Mouse (Mus musculus) stomach, postnatal 0 days (tissue): ENCODE measurements around the gene Stn1. TPM values are rescaled to one million over a fixed set of nuclear protein-coding genes. Genes with fewer than 3 reads are reported as not detected.

Source experiments
- ATAC-seq: fragments of 200-750 bp; cut with Nextera tagmentation; 2 replicates; pipeline ENCODE4 v1.8.0; 2017; ENCODE audit not compliant: low FRiP score, low TSS enrichment
- DNase-seq: peaks from one replicate; pipeline ENCODE4 v3.0.0-alpha.2; 2016; ENCODE audit warnings: low spot score
- H3K27ac ChIP-seq: fragments of 300-500 bp; sonication (generic); replicated peaks from 2 replicates; pipeline ENCODE4 v1.5.1; 2014; ENCODE audit warnings: mild to moderate bottlenecking, control low read depth
- H3K27me3 ChIP-seq: fragments of 300-500 bp; sonication (generic); 2 replicates; pipeline ENCODE4 v1.6.1; 2014; ENCODE audit warnings: low read length; ENCODE audit not compliant: control insufficient read depth, insufficient read depth
- H3K36me3 ChIP-seq: fragments of 300-500 bp; sonication (generic); 2 replicates; pipeline ENCODE4 v1.6.1; 2014; ENCODE audit warnings: low read length, mixed read lengths; ENCODE audit not compliant: control insufficient read depth, insufficient read depth
- H3K4me1 ChIP-seq: fragments of 300-500 bp; sonication (generic); replicated peaks from 2 replicates; pipeline ENCODE4 v1.6.1; 2014; ENCODE audit warnings: antibody characterized with exemption; ENCODE audit not compliant: control insufficient read depth, insufficient read depth
- H3K4me2 ChIP-seq: fragments of 300-500 bp; sonication (generic); replicated peaks from 2 replicates; pipeline ENCODE4 v1.6.1; 2014; ENCODE audit warnings: low read depth, mild to moderate bottlenecking, control low read depth, moderate library complexity
- H3K4me3 ChIP-seq: fragments of 300-500 bp; sonication (generic); 2 replicates; pipeline ENCODE4 v1.5.1; 2014; ENCODE audit warnings: low read depth, low read length, control low read depth
- H3K9ac ChIP-seq: fragments of 300-500 bp; sonication (generic); 2 replicates; pipeline ENCODE4 v1.6.1; 2014; ENCODE audit warnings: mild to moderate bottlenecking, low read length, control low read depth, mixed read lengths
- H3K9me3 ChIP-seq: fragments of 300-500 bp; sonication (generic); 2 replicates; pipeline ENCODE4 v1.6.1; 2016; ENCODE audit warnings: low read length; ENCODE audit not compliant: control insufficient read depth
- CTCF ChIP-seq: IDR thresholded peaks from 2 replicates; pipeline ENCODE4 v1.5.1; 2016; ENCODE audit warnings: antibody characterized with exemption, low read depth, mild to moderate bottlenecking, moderate library complexity
- EP300 ChIP-seq: optimal IDR thresholded peaks from 2 replicates; pipeline ENCODE3; 2016; ENCODE audit warnings: antibody characterized with exemption
- WGBS: fragments of 180-500 bp; shearing (Covaris S2); extraction: QIAGEN DNeasy Blood & Tissue Kit; methylation state at CpG from one replicate; pipeline ENCODE4 v1.1.7; 2014; 5-methylcytosine and 5-hydroxymethylcytosine counted together
- polyA plus RNA-seq: library from polyadenylated mRNA; unstranded; fragments of >200 nt; fragmentation: Nextera tagmentation; extraction: Ambion mirVana; gene quantifications from 2 replicates; pipeline ENCODE4 v1.2.1, GENCODE M21; 2015

Stn1 gene
- polyA plus RNA-seq, 1 experiment from 2014 or later: 25.9 TPM

DNA sequence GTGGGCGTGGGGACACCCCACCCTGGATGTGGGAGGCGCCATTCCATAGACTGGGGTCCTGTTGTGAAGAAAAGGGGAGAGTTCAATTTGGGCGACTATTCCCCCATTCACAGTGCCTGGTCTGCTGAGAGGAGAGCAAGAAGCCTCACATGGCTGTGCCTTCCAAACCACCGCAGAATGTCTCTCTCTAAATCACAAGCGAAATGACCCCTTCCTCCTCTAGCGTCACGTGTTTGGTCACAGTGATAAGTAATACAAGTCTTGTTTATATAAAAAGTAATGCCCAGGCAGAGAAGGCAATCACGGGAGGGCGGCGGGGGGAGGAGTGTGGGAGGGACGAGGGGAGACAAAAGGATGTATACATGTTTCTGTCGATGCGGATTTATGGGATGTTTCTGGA lies 26.4 kb upstream of the Stn1 start:
- H3K9me3 ChIP-seq: no peaks in the 10 kb centered on the region
- H3K4me3 ChIP-seq: no peak overlapping the region
- no peak overlapping the region for H3K9ac ChIP-seq
- no peaks in the 10 kb centered on the region for H3K27me3 ChIP-seq
- TF ChIP-seq EP300 (no peak), CTCF (no peak)
- H3K4me2 ChIP-seq: no peak overlapping the region
- no peak overlapping the region for H3K27ac ChIP-seq
- DNase-seq: no peak
- ATAC-seq: no peak
- 24% methylated on average over 13 of the region's 13 CpGs for WGBS
- no peaks in the 10 kb centered on the region for H3K36me3 ChIP-seq
- no peaks in the 10 kb centered on the region for H3K4me1 ChIP-seq

DNA sequence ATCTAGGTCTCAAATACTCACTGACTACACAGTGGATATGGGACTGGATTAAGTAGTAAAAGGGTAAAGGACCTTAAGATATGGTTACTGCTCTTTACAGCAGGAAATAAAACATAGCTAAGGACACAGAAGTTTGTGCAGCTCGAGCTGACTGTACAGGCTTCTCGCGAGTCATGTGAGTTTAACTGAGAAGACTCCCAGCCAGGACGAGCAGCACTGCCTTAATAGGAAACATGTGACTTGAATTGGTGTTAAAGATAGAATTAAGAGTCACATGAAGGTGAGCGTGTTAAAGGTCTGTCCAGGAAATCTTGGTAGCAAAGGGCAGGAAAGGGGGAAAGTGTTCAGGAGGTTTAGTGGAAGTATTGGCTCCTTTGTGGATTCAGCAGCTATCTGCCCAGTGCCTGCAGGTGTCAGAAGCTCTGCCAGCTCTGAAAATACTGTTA lies 24.7 kb upstream of the Stn1 start:
- Histone ChIP-seq H3K4me1 (no peaks in the 10 kb centered on the region), H3K27ac (peak overlapping the region; percentile 35), H3K9me3 (no peaks in the 10 kb centered on the region), H3K4me2 (no peak overlapping the region), H3K27me3 (no peaks in the 10 kb centered on the region), H3K9ac (no peak overlapping the region), H3K36me3 (no peaks in the 10 kb centered on the region), H3K4me3 (no peak overlapping the region)
- ATAC-seq (peak; percentile 87), DNase-seq (peak; percentile 58)
- TF ChIP-seq CTCF (no peak), EP300 (no peak)
- 35% methylated on average over 5 of the region's 5 CpGs for WGBS

DNA sequence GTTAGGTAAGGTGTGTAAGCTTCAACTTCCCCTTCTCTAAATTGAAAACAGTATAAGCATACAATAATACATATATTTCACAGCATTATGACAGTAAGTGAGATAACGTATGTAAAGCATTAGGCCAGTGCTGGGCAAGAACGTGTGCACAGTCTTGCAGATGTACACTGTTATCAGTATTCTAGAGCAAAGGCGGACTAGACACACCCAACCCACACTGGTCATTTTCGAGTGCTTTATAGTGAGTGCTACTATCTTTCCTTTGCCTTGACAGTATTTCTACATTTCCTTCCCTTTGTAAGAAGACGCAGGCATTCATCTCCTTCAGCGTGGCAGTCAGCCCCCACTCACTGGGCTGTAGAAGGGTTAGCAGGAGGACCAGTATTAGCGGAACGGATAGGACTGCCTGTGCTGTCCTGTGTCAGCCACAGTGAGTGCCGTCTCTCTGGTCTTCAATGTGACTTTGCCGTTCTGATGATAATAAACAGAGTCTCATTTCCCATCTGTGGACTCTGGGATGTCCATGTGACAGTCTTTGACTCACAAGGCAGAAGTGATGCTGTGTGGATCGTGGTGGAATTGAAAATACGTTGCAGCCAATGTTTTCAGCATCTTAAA lies 23.3 kb upstream of the Stn1 start:
- 69% methylated on average over 12 of the region's 12 CpGs for WGBS

DNA sequence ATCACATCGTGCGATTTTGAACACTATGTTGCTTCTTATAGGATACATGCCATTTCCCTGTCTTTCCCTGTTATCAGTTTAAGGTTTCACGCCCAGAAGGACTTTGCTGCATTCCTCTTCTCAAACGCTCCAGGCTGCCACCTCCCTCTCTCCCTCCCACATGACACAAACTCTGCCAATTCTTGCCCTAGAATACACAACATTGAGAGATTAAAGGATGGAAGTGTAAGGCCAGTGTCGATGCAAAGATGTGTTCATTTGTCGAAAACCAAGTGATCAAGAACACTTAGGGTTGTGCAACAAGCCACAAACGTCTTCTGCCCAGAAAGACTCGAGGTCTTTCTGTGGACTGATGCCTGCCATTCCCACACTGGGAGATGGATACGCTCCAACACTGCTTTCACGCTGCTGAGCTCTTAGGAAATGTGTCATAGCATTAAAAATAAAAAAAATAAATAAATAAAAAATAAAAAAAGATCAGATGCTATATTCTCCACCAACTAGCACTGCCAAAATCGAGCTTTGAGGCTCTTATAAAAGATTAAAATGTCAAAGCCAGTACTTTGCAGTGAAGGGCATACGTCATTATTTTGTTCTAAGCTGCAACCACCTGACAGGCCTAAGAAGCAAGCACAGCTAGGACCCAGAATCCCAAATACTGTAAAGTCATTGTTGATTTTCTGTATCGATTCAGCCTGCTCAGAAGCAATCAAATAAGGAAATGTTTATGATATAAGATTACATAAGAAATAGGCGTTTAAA lies 22.6 kb upstream of the Stn1 start:
- no peaks in the 10 kb centered on the region for H3K27me3 ChIP-seq
- DNase-seq (peak; percentile 51), ATAC-seq (peak; percentile 50)
- H3K36me3 ChIP-seq: no peaks in the 10 kb centered on the region
- H3K27ac ChIP-seq: peak overlapping the region; percentile 30
- H3K9ac ChIP-seq: no peak overlapping the region
- H3K4me2 ChIP-seq: no peak overlapping the region
- TF ChIP-seq CTCF (no peak), EP300 (no peak)
- H3K9me3 ChIP-seq: no peaks in the 10 kb centered on the region
- 30% methylated on average over 14 of the region's 14 CpGs for WGBS
- no peaks in the 10 kb centered on the region for H3K4me1 ChIP-seq
- no peak overlapping the region for H3K4me3 ChIP-seq

More for the DNA sequence above, 23.3 kb upstream of the Stn1 start:
- ATAC-seq (peak; percentile 46), DNase-seq (no peak)
- Histone ChIP-seq H3K9ac (no peak overlapping the region), H3K27ac (0 out of 2 replicates have a peak overlapping the region, but pooled peaks have one; percentile 35), H3K27me3 (no peaks in the 10 kb centered on the region), H3K4me2 (no peak overlapping the region), H3K9me3 (no peaks in the 10 kb centered on the region), H3K4me3 (no peak overlapping the region), H3K36me3 (no peaks in the 10 kb centered on the region), H3K4me1 (no peaks in the 10 kb centered on the region)
- TF ChIP-seq CTCF (no peak), EP300 (no peak)

DNA sequence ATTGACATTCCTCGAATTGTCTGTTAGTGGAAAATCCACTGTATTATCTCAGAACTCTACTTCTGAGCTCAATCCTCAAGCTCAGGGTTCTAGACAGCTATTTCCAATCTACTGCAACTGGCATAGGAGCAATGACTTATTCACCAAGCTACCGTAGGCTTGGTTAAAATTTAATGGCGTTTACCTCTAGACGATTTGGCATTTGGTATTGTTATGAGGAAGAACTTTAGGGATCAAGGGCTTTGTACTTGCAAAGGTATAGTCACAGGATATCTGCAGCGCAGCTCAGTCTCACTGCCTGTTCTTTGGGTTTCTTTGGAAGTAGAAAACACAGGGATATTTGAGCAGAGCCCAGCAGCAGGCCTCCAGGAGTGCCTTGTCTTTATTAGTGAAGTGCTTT lies 21.8 kb upstream of the Stn1 start:
- 54% methylated on average over 5 of the region's 5 CpGs for WGBS
- TF ChIP-seq CTCF (no peak), EP300 (no peak)
- no peak for DNase-seq
- Histone ChIP-seq H3K9me3 (no peaks in the 10 kb centered on the region), H3K9ac (no peak overlapping the region), H3K4me2 (no peak overlapping the region), H3K4me3 (no peak overlapping the region), H3K4me1 (no peaks in the 10 kb centered on the region), H3K27me3 (no peaks in the 10 kb centered on the region), H3K36me3 (no peaks in the 10 kb centered on the region), H3K27ac (peak overlapping the region; percentile 30; the same call in 1 of the 2 replicates)
- ATAC-seq: no peak

DNA sequence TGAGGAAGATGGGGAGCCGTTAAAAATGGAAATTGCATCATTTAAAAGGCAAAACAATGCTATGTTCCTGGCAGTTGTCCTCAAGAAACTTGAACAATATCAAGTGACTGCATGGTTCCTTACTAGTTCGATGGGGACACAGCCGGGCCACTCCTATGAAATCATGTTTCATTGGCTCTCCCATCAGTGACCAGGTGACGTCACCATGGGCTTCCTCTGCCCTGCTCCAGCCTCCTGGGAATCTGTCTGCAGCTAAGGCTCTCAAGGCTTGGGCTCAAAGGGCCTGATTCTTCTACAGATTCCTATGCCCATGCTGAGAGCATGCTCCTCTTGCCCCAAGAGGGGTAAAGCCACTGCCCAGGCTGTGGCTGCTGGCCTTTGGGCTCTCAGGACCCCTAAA lies 12.3 kb upstream of the Stn1 start:
- whole genome bisulfite sequencing: 82% methylated on average over 4 of the region's 4 CpGs

More for the DNA sequence above, 12.3 kb upstream of the Stn1 start:
- Histone ChIP-seq H3K4me1 (no peaks in the 10 kb centered on the region), H3K4me2 (no peak overlapping the region), H3K27me3 (no peaks in the 10 kb centered on the region), H3K36me3 (no peaks in the 10 kb centered on the region), H3K9ac (no peak overlapping the region), H3K27ac (no peak overlapping the region), H3K9me3 (no peaks in the 10 kb centered on the region), H3K4me3 (no peak overlapping the region)
- no peak for ATAC-seq
- DNase-seq: no peak
- TF ChIP-seq CTCF (no peak), EP300 (no peak)
